Mouse (Mus musculus) adrenal gland, postnatal 36 days (tissue): Measurements from ENCODE around the gene Kdelc1. TPM values are rescaled to one million over a fixed set of nuclear protein-coding genes. Genes with fewer than 3 reads are reported as not detected.

Source experiments
- DNase-seq, 2 experiments: peaks; one replicate each; pipeline ENCODE4 v3.0.0; 2021; ENCODE audit warnings: mixed read lengths in 1 of 2
- total RNA-seq, 2 experiments: library from RNA; stranded (reverse); gene quantifications; 2 replicates each; pipeline ENCODE4 v1.2.3; 2021

The Kdelc1 gene
- total RNA-seq, 2 experiments from 2014 or later: 16.3 to 20.8 TPM

- DNase-seq: no peak
These were observed 55.2 kb downstream of the Kdelc1 start for GRCm38 (mm10) chr1:44063439-44063838.

- no peak for DNase-seq
These were observed 56.8 kb downstream of the Kdelc1 start, which contains the start of gene Gm8251 for GRCm38 (mm10) chr1:44061836-44062235. Gene Gm8251 (minus strand): TSS chr1:44061936.

- DNase-seq: no peak
These were observed 60.8 kb downstream of the Kdelc1 start for GRCm38 (mm10) chr1:44057805-44058204.

Other genes starting within 250 kb of the Kdelc1 start
- 10 to 100 TPM; 50.5 to 53.4 TPM for gene Tpp2, start 185.2 kb downstream of the Kdelc1 start, total RNA-seq
- gene Mettl21c, start 98.8 kb downstream of the Kdelc1 start, total RNA-seq: not detected
- gene Gm8251, start 56.9 kb downstream of the Kdelc1 start, total RNA-seq: under 1 TPM; 0.03 TPM
- 10 to 100 TPM; 10.4 to 14.9 TPM for gene Tex30, start 16.4 kb downstream of the Kdelc1 start, total RNA-seq
- 10 to 100 TPM; 17.2 to 21.4 TPM for gene Bivm, start 149 bp upstream of the Kdelc1 start, total RNA-seq
- gene Ercc5, start 28.9 kb upstream of the Kdelc1 start, total RNA-seq: 10 to 100 TPM; 17.8 to 18.9 TPM
- not detected for gene Mettl21e, start 100.2 kb upstream of the Kdelc1 start, total RNA-seq